Mouse (Mus musculus): ENCODE measurements around the gene Tbc1d1.
"Not testable (repeated sequence)": the region's sequence is repeated elsewhere in the genome, so short reads cannot be mapped to it uniquely, and the experiment has no call there.

- TF ChIP-seq TBP (conservative IDR thresholded peaks at IDR 0.05; ENCODE audit: low read depth, low read length); KAT2A (IDR thresholded peaks at IDR 0.05; ENCODE audit: insufficient replicate concordance, low read length); ZKSCAN1 (IDR thresholded peaks at IDR 0.05; ENCODE audit: borderline replicate concordance, low read depth, low read length); POLR2A (IDR thresholded peaks at IDR 0.05; ENCODE audit: low read depth, low read length); ETS1 (conservative IDR thresholded peaks at IDR 0.05; ENCODE audit: low read depth, low read length); CTCF (conservative IDR thresholded peaks at IDR 0.05 in 1 of 2, IDR thresholded peaks at IDR 0.05 in 1 of 2; ENCODE audit: low read depth in 2 of 2, low read length in 2 of 2): not testable (repeated sequence)
These were observed 182.7 kb downstream of the Tbc1d1 start for GRCm38 (mm10) chr5:64338795-64339194.
